Mouse (Mus musculus): ENCODE data around the gene Znhit2.

- TF ChIP-seq CTCF (IDR thresholded peaks at IDR 0.05) = peak; percentile 51
- TF ChIP-seq EP300 (IDR thresholded peaks at IDR 0.05) = no peak
Measured at GRCm38 (mm10) chr19:6015511-6016315, 45.3 kb upstream of the Znhit2 start, which contains the start of gene Capn1.

Measured in lung, postnatal 0 days (tissue).